Mouse (Mus musculus) ES-E14 (cell line): ENCODE measurements around the gene Kncn. TPM values are rescaled to one million over a fixed set of nuclear protein-coding genes. Genes with fewer than 3 reads are reported as not detected.

Experiments used
- DNase-seq: peaks from one replicate; pipeline ENCODE4 v3.0.0-alpha.2; 2013; ENCODE audit warnings: low read depth, low spot score
- H3K27ac ChIP-seq: 2 replicates; pipeline ENCODE4 v1.5.1; 2012; ENCODE audit warnings: low read depth, mild to moderate bottlenecking, low read length, moderate library complexity, mixed read lengths; ENCODE audit not compliant: poor library complexity, insufficient read depth, severe bottlenecking
- H3K36me3 ChIP-seq: 2 replicates; pipeline ENCODE4 v1.6.1; 2012; ENCODE audit warnings: mild to moderate bottlenecking, low read length, moderate library complexity, mixed read lengths; ENCODE audit not compliant: control insufficient read depth, poor library complexity, insufficient read depth, severe bottlenecking
- H3K4me1 ChIP-seq, 2 experiments: fragments of 150-350 bp in 1 of 2; sonication (generic) in 1 of 2; 2 replicates each; pipeline ENCODE4 v1.6.1; 2012; ENCODE audit warnings: low read length in 2 of 2, mild to moderate bottlenecking in 1 of 2, mixed read lengths in 1 of 2; ENCODE audit not compliant: control insufficient read depth in 2 of 2, insufficient read depth in 2 of 2, poor library complexity in 1 of 2
- H3K4me3 ChIP-seq, 2 experiments: fragments of 150-350 bp in 1 of 2; sonication (generic) in 1 of 2; 2 replicates each; pipeline ENCODE4 v1.5.1; 2012; ENCODE audit warnings: low read length in 2 of 2, low read depth in 1 of 2, mild to moderate bottlenecking in 1 of 2, mixed read lengths in 1 of 2; ENCODE audit not compliant: insufficient read depth in 1 of 2, poor library complexity in 1 of 2, severe bottlenecking in 1 of 2
- H3K9ac ChIP-seq: 2 replicates; pipeline ENCODE4 v1.6.1; 2012; ENCODE audit warnings: low read depth, mild to moderate bottlenecking, low read length, mixed read lengths; ENCODE audit not compliant: poor library complexity, insufficient read depth, severe bottlenecking
- H3K9me3 ChIP-seq: fragments of 150-350 bp; sonication (generic); 2 replicates; pipeline ENCODE4 v1.6.1; 2012; ENCODE audit warnings: low read depth, mild to moderate bottlenecking, low read length; ENCODE audit not compliant: control insufficient read depth, insufficient read depth
- CHD2 ChIP-seq: IDR thresholded peaks from 2 replicates; pipeline ENCODE4 v1.6.1; 2014; ENCODE audit warnings: mild to moderate bottlenecking, low read depth, low read length, inconsistent platforms
- HCFC1 ChIP-seq: IDR thresholded peaks from 2 replicates; pipeline ENCODE4 v1.6.1; 2012; ENCODE audit warnings: low read length, inconsistent platforms, borderline replicate concordance; ENCODE audit not compliant: insufficient read depth
- MAFK ChIP-seq: IDR thresholded peaks from 2 replicates; pipeline ENCODE4 v1.6.1; 2014; ENCODE audit warnings: mild to moderate bottlenecking, low read depth, low read length, inconsistent platforms; ENCODE audit not compliant: insufficient read depth
- ZC3H11A ChIP-seq: IDR thresholded peaks from 2 replicates; pipeline ENCODE4 v1.6.1; 2012; ENCODE audit warnings: low read depth, mild to moderate bottlenecking, inconsistent platforms, low read length, borderline replicate concordance
- ZNF384 ChIP-seq: IDR thresholded peaks from 2 replicates; pipeline ENCODE4 v1.6.1; 2012; ENCODE audit warnings: low read depth, low read length, inconsistent platforms
- in situ Hi-C, 2 experiments: fragments of 600-800 bp; cut with MboI; formaldehyde crosslinking; loops; one replicate each; pipeline ENCODE4 v1.15.1; 2025; ENCODE audit warnings: low sequenced_read_pairs in 2 of 2, inconsistent platforms in 1 of 2; ENCODE audit not compliant: unreplicated experiment in 2 of 2
- total RNA-seq: library from RNA; depleted of rRNA; stranded (reverse); fragments of 300-350 nt; gene quantifications from 2 replicates; pipeline ENCODE4 v1.2.3, GENCODE M21; 2012

The Kncn gene
- total RNA-seq, 1 experiment = not detected

DNA sequence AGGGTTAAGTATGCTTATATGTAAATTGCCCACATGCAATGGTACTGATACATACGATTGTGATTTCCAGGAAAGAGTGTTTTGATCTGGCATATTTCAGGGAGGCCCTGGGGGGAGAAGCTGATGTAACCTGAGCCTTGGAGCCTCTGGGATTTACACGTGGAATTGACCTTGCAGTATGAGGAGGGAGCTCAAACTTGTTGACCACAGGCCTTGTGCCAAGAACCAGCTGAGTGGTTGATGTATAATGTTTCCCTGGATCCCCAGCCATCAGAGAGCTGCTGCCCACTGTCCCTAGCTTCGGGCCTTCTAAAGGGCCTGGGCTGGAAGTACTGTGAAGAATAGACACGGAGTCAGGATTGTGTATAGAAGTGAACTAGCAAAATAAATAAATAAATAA is 44.2 kb upstream of the Kncn start:
- no peak for DNase-seq
- H3K4me3 ChIP-seq = peak overlapping the region in 1 of 2 experiments; percentile 80; a peak in 2 of 4 replicates
- no peaks in the 10 kb centered on the region for H3K36me3 ChIP-seq
- H3K4me1 ChIP-seq = no peaks in the 10 kb centered on the region
- no peak overlapping the region for H3K9ac ChIP-seq
- no peaks in the 10 kb centered on the region for H3K9me3 ChIP-seq
- no peak overlapping the region for H3K27ac ChIP-seq
- no peak for TF ChIP-seq ZC3H11A
- TF ChIP-seq CHD2 = no peak
- TF ChIP-seq HCFC1 = no peak
- TF ChIP-seq MAFK = no peak
- no peak for TF ChIP-seq ZNF384
- in situ Hi-C loops = no loop called here

DNA sequence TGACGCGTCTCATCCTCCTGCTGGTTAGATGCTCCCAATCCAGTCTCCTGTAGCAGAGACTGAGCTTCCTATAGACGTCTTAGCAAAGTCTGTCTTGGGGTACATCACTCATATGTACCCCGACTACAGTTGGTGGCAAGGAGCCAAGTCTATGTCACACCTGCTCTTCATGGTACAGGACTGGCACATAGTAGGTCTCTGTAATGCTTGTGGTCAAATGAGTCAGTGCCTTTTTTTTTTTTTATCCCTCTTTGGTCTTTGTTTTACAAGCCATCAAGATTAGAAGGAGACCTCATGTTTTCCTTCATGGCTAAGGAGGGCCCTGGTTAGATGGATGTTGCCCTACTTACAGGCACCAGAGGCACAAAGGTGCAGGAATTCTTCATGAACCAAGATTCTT is 43.4 kb upstream of the Kncn start:
- Histone ChIP-seq H3K9me3 (no peaks in the 10 kb centered on the region), H3K4me1 (no peaks in the 10 kb centered on the region), H3K36me3 (no peaks in the 10 kb centered on the region), H3K4me3 (no peak overlapping the region), H3K9ac (no peak overlapping the region), H3K27ac (no peak overlapping the region)
- in situ Hi-C loops = no loop called here
- TF ChIP-seq ZC3H11A (no peak), CHD2 (no peak), HCFC1 (no peak), MAFK (no peak), ZNF384 (no peak)
- DNase-seq = no peak

DNA sequence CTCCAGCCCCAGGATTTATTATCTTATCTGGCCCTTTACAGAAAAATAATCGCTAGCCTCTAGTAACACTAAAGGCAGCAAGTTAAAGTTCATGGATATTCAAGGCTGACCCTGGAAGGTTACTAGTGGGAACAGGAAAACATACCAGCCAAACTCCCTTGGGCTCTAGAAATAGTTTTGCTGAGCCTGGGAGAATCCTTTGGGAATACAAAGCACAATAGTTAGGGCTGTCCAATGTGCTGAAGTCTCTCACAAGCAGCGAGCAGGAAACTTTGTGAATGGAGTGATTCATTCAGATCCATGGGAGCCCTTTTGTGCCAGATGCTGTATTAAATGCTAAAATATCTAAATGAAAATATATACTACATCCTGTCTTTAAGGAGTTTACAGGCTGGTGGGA is 37.5 kb upstream of the Kncn start:
- Histone ChIP-seq H3K4me3 (no peak overlapping the region), H3K4me1 (no peaks in the 10 kb centered on the region), H3K27ac (no peak overlapping the region), H3K9me3 (no peaks in the 10 kb centered on the region), H3K9ac (no peak overlapping the region), H3K36me3 (peaks cover 9% of the 10 kb centered on the region; the same call in 1 of the 2 replicates)
- no peak for DNase-seq
- in situ Hi-C loops = no loop called here
- no peak for TF ChIP-seq ZC3H11A
- TF ChIP-seq CHD2 = no peak
- TF ChIP-seq HCFC1 = no peak
- TF ChIP-seq MAFK = no peak
- TF ChIP-seq ZNF384 = no peak

DNA sequence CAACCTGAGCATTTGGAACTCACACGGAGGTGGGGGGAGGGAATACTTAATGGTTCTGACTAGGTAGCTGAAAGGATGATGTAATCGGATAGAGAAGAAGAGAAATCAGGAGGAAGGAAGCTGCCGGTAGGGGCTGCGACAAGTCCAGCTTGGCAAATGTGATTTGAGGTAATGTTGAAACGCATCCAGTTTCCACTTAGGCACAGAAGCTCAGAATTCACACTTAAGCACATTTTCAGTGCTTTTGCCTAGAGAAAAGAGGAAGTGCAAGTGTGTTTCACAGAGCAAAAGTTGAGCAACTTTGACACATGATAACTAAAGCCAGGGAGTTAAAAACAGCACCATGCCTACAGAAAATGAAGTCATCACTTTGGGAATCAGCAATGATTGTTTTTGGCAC is 36.8 kb upstream of the Kncn start:
- no peak overlapping the region for H3K4me3 ChIP-seq
- TF ChIP-seq ZNF384 = no peak
- TF ChIP-seq MAFK = no peak
- no peak for TF ChIP-seq HCFC1
- no peak for TF ChIP-seq CHD2
- no peak for TF ChIP-seq ZC3H11A
- no peak overlapping the region for H3K9ac ChIP-seq
- no peak for DNase-seq
- in situ Hi-C loops = no loop called here
- peaks cover 9% of the 10 kb centered on the region; the same call in 1 of the 2 replicates for H3K36me3 ChIP-seq
- no peak overlapping the region for H3K27ac ChIP-seq
- no peaks in the 10 kb centered on the region for H3K9me3 ChIP-seq
- H3K4me1 ChIP-seq = no peaks in the 10 kb centered on the region

DNA sequence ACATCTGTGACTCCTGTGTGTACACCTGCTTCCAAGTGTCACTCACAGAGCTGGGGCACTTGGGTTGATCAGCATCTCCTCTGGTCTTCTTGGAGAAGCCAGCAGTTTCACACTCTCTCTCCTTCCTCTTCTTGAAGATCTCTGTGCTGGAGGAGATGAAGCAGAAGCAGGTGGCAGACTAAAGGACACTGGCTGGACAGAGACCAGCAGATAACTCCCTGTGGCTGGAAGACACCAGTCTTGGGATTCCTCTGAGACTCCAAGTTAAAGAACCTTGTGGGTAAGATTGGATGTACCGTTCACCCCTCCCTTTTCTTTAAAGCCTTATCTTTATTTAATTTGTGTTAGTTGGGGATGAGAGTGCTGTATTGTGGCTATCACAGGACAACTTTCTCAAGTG is 36.1 kb upstream of the Kncn start:
- no peak overlapping the region for H3K27ac ChIP-seq
- DNase-seq = no peak
- in situ Hi-C loops = no loop called here
- H3K4me3 ChIP-seq = no peak overlapping the region
- no peak for TF ChIP-seq ZNF384
- TF ChIP-seq CHD2 = no peak
- TF ChIP-seq HCFC1 = no peak
- no peak for TF ChIP-seq MAFK
- TF ChIP-seq ZC3H11A = no peak
- H3K36me3 ChIP-seq = peaks cover 9% of the 10 kb centered on the region; the same call in 1 of the 2 replicates
- H3K9me3 ChIP-seq = no peaks in the 10 kb centered on the region
- no peaks in the 10 kb centered on the region for H3K4me1 ChIP-seq
- H3K9ac ChIP-seq = no peak overlapping the region
